Mouse (Mus musculus) gastrocnemius, adult 18-20 months (tissue): ENCODE data around the gene Srsf12. TPM values are rescaled to one million over a fixed set of nuclear protein-coding genes. Genes with fewer than 3 reads are reported as not detected.
A peak's percentile ranks its signal among the peaks of the same experiment; 100 is the strongest.

Experiments
- DNase-seq: peaks from one replicate; pipeline ENCODE4 v3.0.0; 2021; ENCODE audit warnings: low spot score
- total RNA-seq, 2 experiments: library from RNA; stranded (reverse); gene quantifications; 2 replicates each; pipeline ENCODE4 v1.2.3; 2021

Srsf12 gene
- total RNA-seq, 2 experiments from 2014 or later: not detected

- DNase-seq: no peak
These were observed 40.1 kb downstream of the Srsf12 start for GRCm38 (mm10) chr4:33248915-33249314.

- DNase-seq: no peak
These were observed 41.0 kb downstream of the Srsf12 start for GRCm38 (mm10) chr4:33249716-33250230.

GRCm38 (mm10) chr4:33250867-33251266 lies 42.1 kb downstream of the Srsf12 start:
- DNase-seq: no peak

- DNase-seq: no peak
These were observed 45.9 kb downstream of the Srsf12 start for GRCm38 (mm10) chr4:33254706-33255105.

- no peak for DNase-seq
These were observed 48.6 kb downstream of the Srsf12 start for GRCm38 (mm10) chr4:33257263-33257964.

- no peak for DNase-seq
These were observed 51.5 kb downstream of the Srsf12 start for GRCm38 (mm10) chr4:33260311-33260710.

GRCm38 (mm10) chr4:33261311-33261753 lies 52.5 kb downstream of the Srsf12 start:
- DNase-seq: peak; percentile 96

GRCm38 (mm10) chr4:33262897-33263296 lies 54.1 kb downstream of the Srsf12 start:
- no peak for DNase-seq

GRCm38 (mm10) chr4:33264979-33265726 lies 56.4 kb downstream of the Srsf12 start:
- no peak for DNase-seq

- DNase-seq: no peak
These were observed 61.9 kb downstream of the Srsf12 start for GRCm38 (mm10) chr4:33270386-33271314.

GRCm38 (mm10) chr4:33273437-33273836 lies 64.6 kb downstream of the Srsf12 start:
- no peak for DNase-seq

GRCm38 (mm10) chr4:33281891-33282685 lies 73.3 kb downstream of the Srsf12 start:
- DNase-seq: no peak

Other genes with a start within 250 kb of the Srsf12 start
- gene Rragd, start 226.0 kb upstream of the Srsf12 start, total RNA-seq: 100 to 1,000 TPM; 174 to 189 TPM
- gene Ube2j1, start 177.6 kb upstream of the Srsf12 start, total RNA-seq: 10 to 100 TPM; 47.3 to 49.3 TPM
- gene Gabrr2, start 146.0 kb upstream of the Srsf12 start, total RNA-seq: 1 to 10 TPM; 1.8 to 1.9 TPM
- under 1 TPM; 0.12 to 0.34 TPM for gene Gabrr1, start 76.5 kb upstream of the Srsf12 start, total RNA-seq
- 10 to 100 TPM; 32.8 to 47.4 TPM for gene Pm20d2, start 19.3 kb upstream of the Srsf12 start, total RNA-seq
- gene Pnrc1, start 81.2 kb downstream of the Srsf12 start, total RNA-seq: 100 to 1,000 TPM; 317 to 358 TPM
- 1 to 10 TPM; 7.0 to 7.7 TPM for gene Rngtt, start 101.3 kb downstream of the Srsf12 start, total RNA-seq